7 mouse cellular contexts compared by ENCODE assay signal in genomic region chr16:57243858-57244248, GRCm38 (mm10). TPM values are rescaled to one million over a fixed set of nuclear protein-coding genes. Genes with fewer than 3 reads are reported as not detected.
A peak's percentile ranks its signal among the peaks of the same experiment; 100 is the strongest.
DNase-seq lines count a peak whose midpoint lies in the region; ATAC-seq and TF ChIP-seq lines count a peak whose summit lies in the region.

No protein-coding gene starts in this region.

- no peak overlapping the region for H3K9ac ChIP-seq in intestine, postnatal 0 days (ENCODE audit: low read depth, low read length)
- H3K9ac ChIP-seq in midbrain, embryonic 15.5 days, result no peak overlapping the region

- peak; percentile 68 to 81 for DNase-seq in cerebellum, postnatal 4 days (ENCODE audit: low spot score in 2 of 2)
- DNase-seq in gastrocnemius, adult 8-10 months (ENCODE audit: low spot score in 2 of 2), result peak; percentile 61 to 67
- peak; percentile 82 for DNase-seq in left cerebral cortex, postnatal 4 days
- peak; percentile 54 to 82 for DNase-seq in spleen, adult 18-20 months

- intact Hi-C loops in left cerebral cortex, postnatal 4 days (cut with DNase I), result loop anchor here (5.0 kb wide), 2 partner anchors 153 to 338 kb away; no protein-coding TSS in a partner anchor

- WGBS in intestine, postnatal 0 days, result 12% methylated on average over 6 of the region's 6 CpGs
- 13% methylated on average over 6 of the region's 6 CpGs for WGBS in midbrain, embryonic 15.5 days

- no peaks in the 10 kb centered on the region for H3K4me1 ChIP-seq in intestine, postnatal 0 days (replicated peaks; ENCODE audit: control insufficient read depth, insufficient read depth, low read length)
- no peaks in the 10 kb centered on the region for H3K4me1 ChIP-seq in midbrain, embryonic 15.5 days

- H3K27me3 ChIP-seq in intestine, postnatal 0 days (replicated peaks; ENCODE audit: control insufficient read depth, insufficient read depth, low read length), result no peaks in the 10 kb centered on the region
- H3K27me3 ChIP-seq in midbrain, embryonic 15.5 days (replicated peaks), result no peaks in the 10 kb centered on the region

- H3K36me3 ChIP-seq in intestine, postnatal 0 days (ENCODE audit: control insufficient read depth, insufficient read depth), result no peaks in the 10 kb centered on the region
- H3K36me3 ChIP-seq in midbrain, embryonic 15.5 days (replicated peaks), result no peaks in the 10 kb centered on the region

- H3K4me2 ChIP-seq in intestine, postnatal 0 days (replicated peaks; ENCODE audit: low read depth), result no peak overlapping the region
- no peak overlapping the region for H3K4me2 ChIP-seq in midbrain, embryonic 15.5 days

- peak; percentile 82 for ATAC-seq in activated CD4-positive, CD25-positive, alpha-beta regulatory T cell, adult 4 months
- ATAC-seq in intestine, postnatal 0 days, result peak; percentile 51
- ATAC-seq in midbrain, embryonic 15.5 days (replicated peaks), result peak; percentile 87

- no peak overlapping the region for H3K4me3 ChIP-seq in intestine, postnatal 0 days (ENCODE audit: low read depth, low read length)
- H3K4me3 ChIP-seq in midbrain, embryonic 15.5 days, result no peak overlapping the region

- no peak overlapping the region for H3K27ac ChIP-seq in intestine, postnatal 0 days (ENCODE audit: low read depth, low read length)
- no peak overlapping the region for H3K27ac ChIP-seq in midbrain, embryonic 15.5 days

- TF ChIP-seq CTCF in intestine, postnatal 0 days (IDR thresholded peaks at IDR 0.05; ENCODE audit: low read depth), result peak; percentile 94

- no peaks in the 10 kb centered on the region for H3K9me3 ChIP-seq in intestine, postnatal 0 days (ENCODE audit: control insufficient read depth)
- no peaks in the 10 kb centered on the region for H3K9me3 ChIP-seq in midbrain, embryonic 15.5 days

RNA-seq across cellular contexts. Expression of gene Tbc1d23, which starts 12.5 kb away (rescaled TPM):
- 10 to 100 TPM; 28.5 to 29.1 TPM for polyA plus RNA-seq in activated CD4-positive, CD25-positive, alpha-beta regulatory T cell, adult 4 months (2017; shearing (Covaris generic))
- 10 to 100 TPM; 19.5 to 23.2 (median 19.7) TPM for total RNA-seq in gastrocnemius, adult 8-10 months (2022)
- 22.3 and 23.8 TPM in 2 replicates for polyA plus RNA-seq in intestine, postnatal 0 days (2015; fragmentation: Nextera tagmentation; extraction: Ambion mirVana)
- 10 to 100 TPM; 57.0 to 58.5 TPM for total RNA-seq in left cerebral cortex, postnatal 4 days (2021)
- 32.1 and 34.8 TPM in 2 replicates for polyA plus RNA-seq in midbrain, embryonic 15.5 days (2015; fragmentation: Nextera tagmentation; extraction: Ambion mirVana)

RNA-seq across cellular contexts. Expression of gene Tmem30c, which starts 48.8 kb away (rescaled TPM):
- not detected for polyA plus RNA-seq in activated CD4-positive, CD25-positive, alpha-beta regulatory T cell, adult 4 months (2017; shearing (Covaris generic))
- not detected for total RNA-seq in gastrocnemius, adult 8-10 months (2022)
- not detected in 2 replicates for polyA plus RNA-seq in intestine, postnatal 0 days (2015; fragmentation: Nextera tagmentation; extraction: Ambion mirVana)
- under 1 TPM; 0.42 to 0.72 TPM for total RNA-seq in left cerebral cortex, postnatal 4 days (2021)
- 0.31 and 0.53 TPM in 2 replicates for polyA plus RNA-seq in midbrain, embryonic 15.5 days (2015; fragmentation: Nextera tagmentation; extraction: Ambion mirVana)
